Mouse (Mus musculus): ENCODE data around the gene Syt16. TPM values are rescaled to one million over a fixed set of nuclear protein-coding genes. Genes with fewer than 3 reads are reported as not detected.

The Syt16 gene
- total and polyA plus RNA-seq, 3 experiments = 0.05 TPM; not detected in 2

DNA sequence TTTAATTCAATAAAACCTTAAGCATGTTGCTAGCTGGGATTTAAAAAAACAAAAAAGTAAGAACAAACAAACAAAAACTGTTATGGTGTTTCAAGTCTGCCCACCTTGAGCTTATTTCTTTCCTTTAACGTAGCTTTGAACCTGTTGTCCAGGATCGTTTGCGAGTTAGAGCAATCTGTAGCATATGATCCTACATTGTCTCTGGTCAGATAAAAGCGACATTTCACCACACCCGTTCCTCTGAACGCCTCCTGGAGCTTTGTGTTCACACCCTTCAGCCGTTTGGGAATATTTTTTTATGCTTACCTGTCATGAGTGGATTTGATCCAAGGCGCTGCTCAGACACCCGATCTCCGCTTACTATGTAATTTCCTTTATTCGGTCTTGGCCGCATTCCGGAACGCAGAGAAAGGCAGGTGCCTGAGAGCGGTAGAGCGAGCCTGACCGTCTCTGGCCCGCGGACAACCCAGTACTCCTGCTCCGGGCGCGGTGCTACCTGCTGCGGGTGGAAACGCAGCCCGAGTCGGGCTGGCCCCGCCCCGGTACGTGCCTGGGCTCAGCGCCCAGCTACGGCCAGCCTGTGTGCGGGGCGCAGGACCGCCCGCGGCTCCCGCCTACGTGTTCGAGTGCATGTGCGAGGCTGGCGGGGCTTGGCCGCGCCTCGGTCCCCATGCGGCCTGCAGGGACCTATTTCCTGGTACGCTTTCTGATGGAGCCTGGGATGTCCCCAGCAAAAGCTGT lies 48.0 kb upstream of the Syt16 start:
- Histone ChIP-seq H3K27ac (ENCODE audit: insufficient read depth, low read depth) (no peak overlapping the region), H3K79me2 (replicated peaks; ENCODE audit: control insufficient read depth, extremely low read depth, insufficient read depth, poor library complexity, severe bottlenecking) (no peaks in the 10 kb centered on the region), H3K9me3 (replicated peaks; ENCODE audit: low read length) (no peaks in the 10 kb centered on the region), H3K9ac (ENCODE audit: insufficient read depth, low read depth) (no peak overlapping the region), H3K4me3 (replicated peaks in 1 of 3; ENCODE audit: low read depth in 2 of 3, low read length in 2 of 3, poor library complexity in 1 of 3) (no peak overlapping the region), H3K4me1 (ENCODE audit: control insufficient read depth in 1 of 2, insufficient read depth in 2 of 2) (no peaks in the 10 kb centered on the region), H3K27me3 (replicated peaks) (no peaks in the 10 kb centered on the region), H3K36me3 (replicated peaks in 1 of 2; ENCODE audit: control insufficient read depth in 1 of 2, insufficient read depth in 1 of 2, low read length in 1 of 2) (peaks cover 6 to 38% of the 10 kb centered on the region in 2 experiments), H3K4me2 (ENCODE audit: insufficient read depth, low read depth, poor library complexity, severe bottlenecking) (no peak overlapping the region)
- in situ Hi-C loops (cut with MboI; ENCODE audit: low pct_ligation_motif_present, low pct_unique_long_range_greater_than_20kb, low sequenced_read_pairs) (no loop called here), dilution Hi-C loops (cut with MboI; ENCODE audit: extremely low pct_ligation_motif_present, extremely low pct_unique_long_range_greater_than_20kb, low sequenced_read_pairs) (no loop called here)
- no peak for DNase-seq (ENCODE audit: extremely low read depth)
- TF ChIP-seq ZKSCAN1 (IDR thresholded peaks at IDR 0.05; ENCODE audit: borderline replicate concordance, low read depth, low read length) (no peak), E2F4 (IDR thresholded peaks at IDR 0.05; ENCODE audit: insufficient replicate concordance, low read depth, low read length) (no peak), MXI1 (IDR thresholded peaks at IDR 0.05; ENCODE audit: low read depth, low read length) (no peak), NRF1 (IDR thresholded peaks at IDR 0.05; ENCODE audit: low read depth, low read length) (no peak), CHD2 (IDR thresholded peaks at IDR 0.05; ENCODE audit: low read length) (no peak), PAX5 (IDR thresholded peaks at IDR 0.05; ENCODE audit: low read length) (no peak), ZMIZ1 (IDR thresholded peaks at IDR 0.05; ENCODE audit: low read depth, low read length) (no peak), GABPA (IDR thresholded peaks at IDR 0.05; ENCODE audit: insufficient replicate concordance, low read depth, low read length) (no peak), CHD1 (IDR thresholded peaks at IDR 0.05; ENCODE audit: low read depth, low read length) (no peak), NELFE (IDR thresholded peaks at IDR 0.05; ENCODE audit: low read depth, low read length) (no peak), JUN (IDR thresholded peaks at IDR 0.05; ENCODE audit: insufficient read depth, low read depth, low read length) (no peak), ELF1 (IDR thresholded peaks at IDR 0.05; ENCODE audit: low read depth, low read length) (no peak), USF1 (IDR thresholded peaks at IDR 0.05; ENCODE audit: low read depth, low read length) (no peak), RAD21 (IDR thresholded peaks at IDR 0.05; ENCODE audit: low read depth, low read length) (no peak), JUND (conservative IDR thresholded peaks at IDR 0.05; ENCODE audit: low read depth, low read length) (no peak)

DNA sequence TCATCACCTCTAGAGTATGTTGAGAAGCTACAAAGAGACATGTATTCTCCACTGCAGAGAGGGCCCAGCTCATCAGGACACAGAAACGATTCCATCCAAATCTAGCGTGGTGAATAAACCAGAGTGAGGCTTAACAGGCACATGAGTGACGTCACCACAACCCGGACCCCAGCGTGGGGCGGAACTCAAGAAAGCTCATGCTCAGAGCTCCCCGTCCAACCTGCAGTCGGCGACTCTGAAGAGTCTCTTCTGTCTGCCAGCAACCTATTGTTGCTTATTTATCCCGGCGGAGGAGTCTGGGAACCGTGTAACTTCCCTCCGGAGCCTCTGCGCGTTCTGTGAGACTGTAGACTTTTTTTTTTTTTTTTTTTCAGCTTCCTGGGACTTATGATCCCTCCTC lies 44.6 kb upstream of the Syt16 start:
- Histone ChIP-seq H3K9me3 (replicated peaks; ENCODE audit: low read length) (no peaks in the 10 kb centered on the region), H3K4me3 (replicated peaks in 1 of 3; ENCODE audit: low read depth in 2 of 3, low read length in 2 of 3, poor library complexity in 1 of 3) (no peak overlapping the region), H3K4me2 (ENCODE audit: insufficient read depth, low read depth, poor library complexity, severe bottlenecking) (no peak overlapping the region), H3K79me2 (replicated peaks; ENCODE audit: control insufficient read depth, extremely low read depth, insufficient read depth, poor library complexity, severe bottlenecking) (no peaks in the 10 kb centered on the region), H3K9ac (ENCODE audit: insufficient read depth, low read depth) (no peak overlapping the region), H3K27ac (ENCODE audit: insufficient read depth, low read depth) (no peak overlapping the region), H3K36me3 (replicated peaks in 1 of 2; ENCODE audit: control insufficient read depth in 1 of 2, insufficient read depth in 1 of 2, low read length in 1 of 2) (peaks cover 0 to 18% of the 10 kb centered on the region in 2 experiments), H3K27me3 (replicated peaks) (no peaks in the 10 kb centered on the region), H3K4me1 (ENCODE audit: control insufficient read depth in 1 of 2, insufficient read depth in 2 of 2) (0 out of 4 replicates have a peak, but pooled peaks cover 0 to 2% of the 10 kb centered on the region in 2 experiments)
- dilution Hi-C loops (cut with MboI; ENCODE audit: extremely low pct_ligation_motif_present, extremely low pct_unique_long_range_greater_than_20kb, low sequenced_read_pairs) (no loop called here), in situ Hi-C loops (cut with MboI; ENCODE audit: low pct_ligation_motif_present, low pct_unique_long_range_greater_than_20kb, low sequenced_read_pairs) (no loop called here)
- TF ChIP-seq KAT2A (IDR thresholded peaks at IDR 0.05; ENCODE audit: insufficient replicate concordance, low read length) (no peak), MAFK (IDR thresholded peaks at IDR 0.05; ENCODE audit: insufficient replicate concordance, low read length) (no peak), JUN (IDR thresholded peaks at IDR 0.05; ENCODE audit: insufficient read depth, low read depth, low read length) (no peak), ELF1 (IDR thresholded peaks at IDR 0.05; ENCODE audit: low read depth, low read length) (no peak), ZKSCAN1 (IDR thresholded peaks at IDR 0.05; ENCODE audit: borderline replicate concordance, low read depth, low read length) (no peak), ZNF384 (IDR thresholded peaks at IDR 0.05; ENCODE audit: low read depth, low read length) (no peak), CHD2 (IDR thresholded peaks at IDR 0.05; ENCODE audit: low read length) (no peak), GABPA (IDR thresholded peaks at IDR 0.05; ENCODE audit: insufficient replicate concordance, low read depth, low read length) (no peak), UBTF (IDR thresholded peaks at IDR 0.05; ENCODE audit: low read depth, low read length) (no peak), RCOR1 (conservative IDR thresholded peaks at IDR 0.05; ENCODE audit: low read depth, low read length) (no peak), NRF1 (IDR thresholded peaks at IDR 0.05; ENCODE audit: low read depth, low read length) (no peak), SMC3 (IDR thresholded peaks at IDR 0.05; ENCODE audit: low read depth, low read length) (no peak), RAD21 (IDR thresholded peaks at IDR 0.05; ENCODE audit: low read depth, low read length) (no peak), HCFC1 (IDR thresholded peaks at IDR 0.05; ENCODE audit: low read depth, low read length) (no peak), PAX5 (IDR thresholded peaks at IDR 0.05; ENCODE audit: low read length) (no peak)
- DNase-seq (ENCODE audit: extremely low read depth) = no peak
